ENCODE assay signal across 18 mouse cellular contexts in the genomic region with DNA sequence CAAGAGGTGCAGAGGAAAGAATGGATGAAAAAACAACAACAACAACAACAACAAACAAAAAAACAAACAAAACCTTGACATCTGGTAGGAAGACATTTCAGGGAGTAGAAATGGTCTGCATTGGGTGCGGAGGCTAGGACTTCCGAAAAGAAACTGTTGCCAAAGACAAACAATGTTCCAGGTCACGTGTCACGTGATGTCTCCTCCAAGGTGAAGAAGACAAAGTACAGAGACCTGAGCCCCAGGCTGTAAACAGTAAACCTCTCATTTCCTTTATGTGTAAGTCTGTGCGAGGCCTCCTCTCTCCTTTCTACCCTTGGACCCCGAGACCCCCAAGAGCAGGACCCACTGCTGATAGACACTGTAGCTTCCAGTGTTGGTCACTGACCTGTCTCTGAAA.
"Had no signal": no experiment of that assay in that cellular context is flagged by ENCODE, and none has a peak within 500 bp of the region (broad histone marks: within the 10 kb centered on the region; RNA-seq: fewer than 3 reads in every experiment).

No protein-coding gene starts in this region.

- H3K27me3 ChIP-seq: limb, embryonic 12.5 days; limb, embryonic 15.5 days; midbrain, embryonic 13.5 days; neural tube, embryonic 12.5 days; neural tube, embryonic 15.5 days; stomach, embryonic 15.5 days had no signal

- H3K4me3 ChIP-seq: layer of hippocampus, adult 2 months; left cerebral cortex, adult 2 months; limb, embryonic 12.5 days; limb, embryonic 15.5 days; midbrain, embryonic 13.5 days; neural tube, embryonic 12.5 days; neural tube, embryonic 15.5 days; stomach, embryonic 15.5 days had no signal

- DNase-seq: kidney, adult 8-10 months; kidney, postnatal 25 days; layer of hippocampus, postnatal 36 days; left cerebral cortex, postnatal 4 days; liver, postnatal 0 days; lung, embryonic 14.5 days; right cerebral cortex, adult 18-20 months; right cerebral cortex, postnatal 25 days; spleen, adult 18-20 months; thymus, postnatal 25 days had no signal

- H3K36me3 ChIP-seq: limb, embryonic 12.5 days; limb, embryonic 15.5 days; midbrain, embryonic 13.5 days; neural tube, embryonic 12.5 days; neural tube, embryonic 15.5 days; stomach, embryonic 15.5 days had no signal
